Mouse (Mus musculus): ENCODE measurements around the gene Rec8.

DNA sequence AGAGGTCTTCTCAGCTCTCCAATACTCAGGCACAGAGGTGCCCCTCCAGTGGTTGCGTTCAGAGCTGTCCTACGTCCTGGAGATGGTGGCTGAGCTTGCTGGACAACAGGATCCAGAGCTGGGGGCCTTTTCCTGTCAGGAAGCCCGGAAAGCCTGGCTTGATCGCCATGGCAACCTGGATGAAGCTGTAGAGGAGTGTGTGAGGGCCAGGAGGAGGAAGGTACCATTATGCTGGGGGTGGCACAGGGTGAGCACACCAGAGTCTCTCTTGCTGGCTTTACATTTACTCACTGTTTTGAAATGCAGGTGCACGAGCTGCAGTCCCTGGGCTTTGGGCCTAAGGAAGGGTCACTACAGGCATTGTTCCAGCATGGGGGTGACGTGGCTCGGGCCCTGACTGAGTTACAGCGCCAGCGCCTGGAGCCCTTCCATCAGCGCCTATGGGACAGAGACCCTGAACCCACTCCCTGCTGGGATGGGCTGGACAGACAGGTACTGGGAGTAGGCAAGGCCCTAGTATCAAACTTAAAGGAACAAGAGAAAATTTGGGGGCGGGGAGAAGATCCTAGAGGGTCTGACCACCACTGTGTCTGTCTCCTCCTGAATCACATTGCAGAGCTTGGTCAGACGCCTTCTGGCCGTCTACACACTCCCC, 21.7 kb upstream of the Rec8 start:
- TF ChIP-seq POLR2A (IDR thresholded peaks at IDR 0.05; ENCODE audit: insufficient read length, low read depth) (no peak), E2F4 (IDR thresholded peaks at IDR 0.05; ENCODE audit: insufficient read depth) (no peak), REST (IDR thresholded peaks at IDR 0.05; ENCODE audit: insufficient read depth, insufficient read length) (no peak), MAX (IDR thresholded peaks at IDR 0.05; ENCODE audit: low read depth) (no peak), POLR2AphosphoS2 (IDR thresholded peaks at IDR 0.05; ENCODE audit: insufficient read length, low read depth) (no peak), CEBPB (IDR thresholded peaks at IDR 0.05; ENCODE audit: insufficient read depth, poor library complexity, severe bottlenecking) (no peak), USF1 (IDR thresholded peaks at IDR 0.05; ENCODE audit: low read depth) (no peak), MYOG (IDR thresholded peaks at IDR 0.05; ENCODE audit: control insufficient read depth in 1 of 3, insufficient read depth in 1 of 3, insufficient read length in 2 of 3, low read depth in 2 of 3) (no peak), TCF3 (IDR thresholded peaks at IDR 0.05; ENCODE audit: insufficient read length, low read depth) (no peak), MYOD1 (IDR thresholded peaks at IDR 0.05; ENCODE audit: control insufficient read depth in 1 of 3, insufficient read length in 2 of 3, low read depth in 2 of 3) (no peak), TCF12 (IDR thresholded peaks at IDR 0.05; ENCODE audit: insufficient read depth, poor library complexity, severe bottlenecking) (no peak)
